Mouse (Mus musculus) erythroblast, embryonic 14.5 days (primary cell): ENCODE data around the gene Grik1.

ENCODE experiments used
- GATA1 ChIP-seq: IDR thresholded peaks from 2 replicates; pipeline ENCODE4 v1.6.1; 2012; ENCODE audit warnings: low read length, inconsistent platforms, mixed read lengths
- TAL1 ChIP-seq: IDR thresholded peaks from 3 replicates; pipeline ENCODE4 v1.6.1; 2012; ENCODE audit warnings: low read length, inconsistent platforms, mixed read lengths

DNA sequence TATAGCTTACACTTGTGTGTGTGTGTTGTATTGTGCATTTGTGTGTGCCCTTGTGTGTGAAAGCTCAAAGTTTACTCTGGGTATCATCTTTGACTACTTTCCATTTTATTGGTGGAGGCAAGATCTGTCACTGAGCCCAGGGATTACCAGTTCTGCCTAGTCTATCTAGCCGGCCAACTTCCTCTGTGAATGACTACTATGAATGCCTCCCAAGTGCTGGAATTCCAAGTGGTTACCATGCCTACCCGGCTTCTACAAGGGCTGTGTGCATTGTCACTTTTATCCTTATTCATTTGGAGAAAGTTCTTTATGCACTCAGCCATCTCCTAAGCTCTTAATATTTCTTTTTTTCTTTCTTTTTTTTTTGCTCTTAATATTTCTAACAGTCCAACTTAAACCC is 301.3 kb downstream of the Grik1 start:
- TF ChIP-seq GATA1, result no peak
- no peak for TF ChIP-seq TAL1
